Mouse (Mus musculus) MEL (cell line): ENCODE measurements around the gene Psmb11. TPM values are rescaled to one million over a fixed set of nuclear protein-coding genes. Genes with fewer than 3 reads are reported as not detected.

Source experiments
- DNase-seq: peaks from one replicate; pipeline ENCODE4 v3.0.0; 2011; ENCODE audit warnings: low read depth, low spot score
- H3K27ac ChIP-seq: 2 replicates; pipeline ENCODE4 v1.5.1; 2012; ENCODE audit warnings: low read depth, mild to moderate bottlenecking, control low read depth, low read length, moderate library complexity; ENCODE audit not compliant: control insufficient read depth
- H3K27me3 ChIP-seq, 2 experiments: fragments of 150-350 bp in 1 of 2; sonication (generic) in 1 of 2; 2 replicates each; pipeline ENCODE4 v1.6.1; 2012; ENCODE audit warnings: low read length in 2 of 2, mild to moderate bottlenecking in 2 of 2, improper control_type of control experiment in 1 of 2, moderate library complexity in 1 of 2; ENCODE audit not compliant: insufficient read depth in 2 of 2, control insufficient read depth in 1 of 2
- H3K36me3 ChIP-seq, 2 experiments: 2 replicates each; pipeline ENCODE4 v1.6.1; 2012 to 2014; ENCODE audit warnings: low read length in 2 of 2, improper control_type of control experiment in 1 of 2, inconsistent platforms in 1 of 2, mild to moderate bottlenecking in 1 of 2; ENCODE audit not compliant: insufficient read depth in 2 of 2, control insufficient read depth in 1 of 2
- H3K4me1 ChIP-seq, 2 experiments: fragments of 150-350 bp in 1 of 2; sonication (generic) in 1 of 2; 2 replicates each; pipeline ENCODE4 v1.6.1; 2012; ENCODE audit warnings: low read length in 2 of 2, improper control_type of control experiment in 1 of 2, mild to moderate bottlenecking in 1 of 2; ENCODE audit not compliant: insufficient read depth in 2 of 2, control insufficient read depth in 1 of 2
- H3K4me3 ChIP-seq, 2 experiments: fragments of 150-350 bp in 1 of 2; sonication (generic) in 1 of 2; 2 replicates each; pipeline ENCODE4 v1.5.1; 2012; ENCODE audit warnings: low read depth in 2 of 2, low read length in 2 of 2, mild to moderate bottlenecking in 2 of 2, moderate library complexity in 2 of 2, control low read depth in 1 of 2, improper control_type of control experiment in 1 of 2; ENCODE audit not compliant: control insufficient read depth in 1 of 2, insufficient read depth in 1 of 2
- H3K79me2 ChIP-seq: 2 replicates; pipeline ENCODE4 v1.6.1; 2012; ENCODE audit warnings: mild to moderate bottlenecking, low read length, moderate library complexity; ENCODE audit not compliant: control insufficient read depth, poor library complexity, insufficient read depth
- H3K9ac ChIP-seq: 2 replicates; pipeline ENCODE4 v1.6.1; 2012; ENCODE audit warnings: low read depth, mild to moderate bottlenecking, control low read depth, low read length, moderate library complexity; ENCODE audit not compliant: control insufficient read depth, poor library complexity, severe bottlenecking
- H3K9me3 ChIP-seq: fragments of 150-350 bp; sonication (generic); replicated peaks from 2 replicates; pipeline ENCODE4 v1.6.1; 2012; ENCODE audit warnings: mild to moderate bottlenecking, low read length, improper control_type of control experiment, moderate library complexity; ENCODE audit not compliant: insufficient read depth
- BHLHE40 ChIP-seq: IDR thresholded peaks from 2 replicates; pipeline ENCODE4 v1.6.1; 2012; ENCODE audit warnings: low read depth, mild to moderate bottlenecking, inconsistent platforms, low read length, improper control_type of control experiment, borderline replicate concordance
- CHD1 ChIP-seq: IDR thresholded peaks from 2 replicates; pipeline ENCODE4 v1.6.1; 2012; ENCODE audit warnings: low read depth, mild to moderate bottlenecking, inconsistent platforms, low read length, improper control_type of control experiment
- CTCF ChIP-seq, 3 experiments: IDR thresholded peaks in 2 of 3; conservative IDR thresholded peaks in 1 of 3; 2 replicates each; pipeline ENCODE4 v1.5.1; 2011 to 2012; ENCODE audit warnings: low read length in 3 of 3, low read depth in 2 of 3, mild to moderate bottlenecking in 2 of 3, improper control_type of control experiment in 1 of 3, inconsistent platforms in 1 of 3, mixed read lengths in 1 of 3, moderate library complexity in 1 of 3; ENCODE audit not compliant: control insufficient read depth in 1 of 3, insufficient read depth in 1 of 3, poor library complexity in 1 of 3, severe bottlenecking in 1 of 3
- MXI1 ChIP-seq: IDR thresholded peaks from 2 replicates; pipeline ENCODE4 v1.6.1; 2011; ENCODE audit warnings: mild to moderate bottlenecking, low read depth, low read length, improper control_type of control experiment
- NELFE ChIP-seq: IDR thresholded peaks from 2 replicates; pipeline ENCODE4 v1.6.1; 2011; ENCODE audit warnings: low read depth, low read length, improper control_type of control experiment
- POLR2A ChIP-seq, 2 experiments: IDR thresholded peaks; 2 replicates each; pipeline ENCODE4 v1.6.1; 2011 to 2012; ENCODE audit warnings: low read length in 2 of 2, mild to moderate bottlenecking in 2 of 2, control low read depth in 1 of 2, improper control_type of control experiment in 1 of 2, low read depth in 1 of 2, moderate library complexity in 1 of 2; ENCODE audit not compliant: control insufficient read depth in 1 of 2, insufficient read depth in 1 of 2, poor library complexity in 1 of 2
- USF1 ChIP-seq: IDR thresholded peaks from 2 replicates; pipeline ENCODE4 v1.6.1; 2014; ENCODE audit warnings: low read depth, mild to moderate bottlenecking, inconsistent platforms, low read length, improper control_type of control experiment, moderate library complexity
- USF2 ChIP-seq, 2 experiments: IDR thresholded peaks; 2 replicates each; pipeline ENCODE4 v1.6.1; 2011 to 2012; ENCODE audit warnings: improper control_type of control experiment in 2 of 2, low read length in 2 of 2, borderline replicate concordance in 1 of 2, inconsistent platforms in 1 of 2, low read depth in 1 of 2, mild to moderate bottlenecking in 1 of 2; ENCODE audit not compliant: insufficient read depth in 1 of 2
- ZMIZ1 ChIP-seq: IDR thresholded peaks from 2 replicates; pipeline ENCODE4 v1.6.1; 2012; ENCODE audit warnings: low read depth, mild to moderate bottlenecking, inconsistent platforms, low read length, improper control_type of control experiment, moderate library complexity
- polyA plus RNA-seq, 2 experiments: library from polyadenylated mRNA; stranded (reverse) in 1 of 2; unstranded in 1 of 2; fragments of >175 nt in 1 of 2; fragments of >200 nt in 1 of 2; gene quantifications; 2 replicates each; pipeline versions ENCODE4 v1.2.1 to v1.2.4; 2012; ENCODE audit warnings: low replicate concordance in 2 of 2, low read depth in 1 of 2; ENCODE audit not compliant: insufficient read length in 2 of 2, insufficient read depth in 1 of 2, missing spikeins in 1 of 2
- total RNA-seq: library from RNA; depleted of rRNA; stranded (reverse); fragments of 300-350 nt; gene quantifications from 2 replicates; pipeline ENCODE4 v1.2.3, GENCODE M21; 2012

The Psmb11 gene
- total and polyA plus RNA-seq, 3 experiments, result 0.06 TPM; not detected in 2

DNA sequence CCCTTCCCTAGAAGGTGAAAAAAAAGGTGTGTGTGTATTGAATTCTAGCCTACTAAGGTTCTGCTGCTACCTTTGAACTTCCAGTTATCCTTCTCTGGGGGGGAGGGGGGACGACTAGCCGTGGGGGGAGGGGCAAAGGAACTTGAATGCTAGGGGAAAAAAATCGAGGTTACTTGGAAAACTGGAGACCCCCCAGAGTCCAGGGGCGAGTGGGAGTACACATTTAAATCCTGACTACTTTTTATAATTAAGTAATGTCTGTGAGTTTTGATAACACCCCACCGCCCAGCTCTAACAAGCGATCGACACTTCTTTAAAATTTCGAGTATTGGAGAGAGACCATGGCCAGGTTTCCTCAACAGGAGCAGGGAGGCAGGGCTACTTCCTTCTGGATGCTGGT lies 46.2 kb upstream of the Psmb11 start:
- Histone ChIP-seq H3K4me1 (peaks cover 6 to 16% of the 10 kb centered on the region in 2 experiments), H3K27ac (no peak overlapping the region), H3K9ac (no peak overlapping the region), H3K79me2 (no peaks in the 10 kb centered on the region), H3K4me3 (no peak overlapping the region), H3K9me3 (no peaks in the 10 kb centered on the region), H3K27me3 (no peaks in the 10 kb centered on the region), H3K36me3 (0 out of 4 replicates have a peak, but pooled peaks cover 0 to 5% of the 10 kb centered on the region in 2 experiments)
- no peak for DNase-seq
- TF ChIP-seq POLR2A (IDR thresholded peaks at IDR 0.05; ENCODE audit: control insufficient read depth in 1 of 2, insufficient read depth in 1 of 2, low read depth in 1 of 2, low read length in 2 of 2, poor library complexity in 1 of 2), result no peak
- no peak for TF ChIP-seq USF1
- no peak for TF ChIP-seq ZMIZ1
- no peak for TF ChIP-seq CHD1
- no peak for TF ChIP-seq BHLHE40
- TF ChIP-seq NELFE, result no peak

DNA sequence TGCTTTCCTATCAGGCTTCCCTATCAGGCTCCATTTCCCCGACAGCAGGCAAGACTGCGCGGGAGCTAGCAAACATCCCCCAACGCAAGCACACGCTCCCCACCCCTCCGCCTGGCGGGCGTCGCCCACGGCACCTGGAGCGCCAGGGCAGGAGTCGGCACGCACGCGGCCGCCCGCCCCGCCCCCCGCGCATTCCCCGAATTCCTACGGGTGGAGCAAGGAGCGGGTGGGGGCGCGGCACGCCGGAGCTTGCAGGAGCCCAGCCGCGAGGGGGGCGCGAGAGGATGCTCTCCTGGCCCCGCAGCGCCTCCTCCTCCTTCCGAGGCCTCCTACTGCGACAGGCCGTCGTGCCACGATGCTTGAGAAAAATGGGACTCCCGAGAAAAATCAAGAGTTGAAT lies 45.6 kb upstream of the Psmb11 start:
- TF ChIP-seq MXI1, result no peak
- TF ChIP-seq NELFE, result no peak
- Histone ChIP-seq H3K27ac (no peak overlapping the region), H3K27me3 (no peaks in the 10 kb centered on the region), H3K9me3 (no peaks in the 10 kb centered on the region), H3K36me3 (0 out of 4 replicates have a peak, but pooled peaks cover 0 to 5% of the 10 kb centered on the region in 2 experiments), H3K9ac (no peak overlapping the region), H3K4me3 (no peak overlapping the region), H3K79me2 (no peaks in the 10 kb centered on the region), H3K4me1 (peaks cover 6 to 16% of the 10 kb centered on the region in 2 experiments)
- no peak for DNase-seq

DNA sequence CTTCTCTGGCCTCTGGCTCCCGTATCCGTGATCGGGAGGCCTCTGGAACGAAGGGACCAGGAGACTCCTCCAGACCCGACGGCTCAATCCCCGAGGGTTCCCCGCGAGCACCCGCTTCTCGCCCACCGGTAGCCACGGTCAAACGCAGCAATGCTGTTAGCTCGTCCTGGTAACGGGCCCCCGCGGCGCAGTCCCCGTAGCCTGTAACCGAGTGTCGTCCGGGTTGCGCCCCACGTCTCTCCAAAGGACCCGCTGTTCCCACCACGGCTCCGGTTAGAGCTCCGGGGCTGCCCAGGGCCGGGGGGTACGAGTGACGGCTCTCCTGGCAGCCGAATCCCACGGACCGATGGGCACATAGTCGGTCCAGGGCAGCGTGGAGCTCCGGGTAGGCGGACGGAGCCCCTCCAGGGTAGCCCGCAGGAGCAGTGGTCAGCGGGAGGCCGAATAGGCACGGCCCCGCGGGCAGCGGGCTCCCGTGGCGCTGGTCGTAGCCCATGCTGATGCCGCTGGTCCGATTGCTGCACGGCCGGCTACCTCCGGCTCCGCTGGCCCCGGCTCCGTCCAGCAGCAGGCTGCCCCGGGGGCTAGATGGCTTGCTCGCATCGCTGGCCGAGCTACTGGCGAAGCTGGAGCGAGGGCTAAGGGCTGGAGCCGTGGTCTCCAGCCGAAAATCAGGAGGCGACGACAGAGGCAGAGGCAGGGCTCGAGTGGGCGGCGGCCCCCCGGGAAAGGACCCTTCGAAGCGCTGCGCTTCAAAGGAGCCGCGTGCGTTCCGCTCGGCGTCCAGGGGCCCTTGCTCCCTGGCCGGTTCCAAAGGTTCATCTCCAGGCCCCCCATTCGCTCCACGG lies 44.8 kb upstream of the Psmb11 start:
- Histone ChIP-seq H3K4me1 (peaks cover 6 to 16% of the 10 kb centered on the region in 2 experiments), H3K79me2 (no peaks in the 10 kb centered on the region), H3K9me3 (no peaks in the 10 kb centered on the region), H3K27ac (no peak overlapping the region), H3K27me3 (no peaks in the 10 kb centered on the region), H3K9ac (no peak overlapping the region), H3K4me3 (no peak overlapping the region), H3K36me3 (0 out of 4 replicates have a peak, but pooled peaks cover 0 to 5% of the 10 kb centered on the region in 2 experiments)
- no peak for TF ChIP-seq USF2 (IDR thresholded peaks at IDR 0.05; ENCODE audit: borderline replicate concordance in 1 of 2, insufficient read depth in 1 of 2, low read depth in 1 of 2, low read length in 2 of 2)
- TF ChIP-seq CTCF (IDR thresholded peaks at IDR 0.05 in 2 of 3, conservative IDR thresholded peaks at IDR 0.05 in 1 of 3; ENCODE audit: control insufficient read depth in 1 of 3, insufficient read depth in 1 of 3, low read depth in 2 of 3, low read length in 3 of 3, poor library complexity in 1 of 3, severe bottlenecking in 1 of 3), result no peak
- DNase-seq, result no peak
